ENCODE assay signal across 25 mouse cellular contexts in genomic region chr14:17429157-17429556, GRCm38 (mm10).
"Had no signal": no experiment of that assay in that cellular context is flagged by ENCODE, and none has a peak within 500 bp of the region (broad histone marks: within the 10 kb centered on the region; RNA-seq: fewer than 3 reads in every experiment).

No protein-coding gene starts in this region.

- H3K27me3 ChIP-seq: heart, embryonic 13.5 days; heart, embryonic 15.5 days; hindbrain, embryonic 13.5 days; hindbrain, embryonic 15.5 days; kidney, embryonic 15.5 days; limb, embryonic 13.5 days; limb, embryonic 15.5 days had no signal

- H3K4me2 ChIP-seq: heart, embryonic 11.5 days; heart, embryonic 13.5 days; heart, embryonic 15.5 days; hindbrain, embryonic 13.5 days; hindbrain, embryonic 15.5 days; kidney, embryonic 15.5 days; limb, embryonic 13.5 days; limb, embryonic 15.5 days had no signal

- H3K9ac ChIP-seq: heart, embryonic 13.5 days; heart, embryonic 15.5 days; hindbrain, embryonic 13.5 days; hindbrain, embryonic 15.5 days; kidney, embryonic 15.5 days; limb, embryonic 13.5 days; limb, embryonic 15.5 days had no signal

- ATAC-seq: hindbrain, postnatal 0 days; intestine, embryonic 16.5 days had no signal

- H3K4me3 ChIP-seq: heart, adult 2 months; heart, embryonic 13.5 days; heart, embryonic 15.5 days; hindbrain, embryonic 13.5 days; hindbrain, embryonic 15.5 days; kidney, embryonic 15.5 days; limb, embryonic 13.5 days; limb, embryonic 15.5 days had no signal

- H3K27ac ChIP-seq: heart, adult 2 months; heart, embryonic 13.5 days; heart, embryonic 15.5 days; hindbrain, embryonic 13.5 days; hindbrain, embryonic 15.5 days; hindbrain, postnatal 0 days; kidney, embryonic 15.5 days; kidney, postnatal 0 days; limb, embryonic 13.5 days; limb, embryonic 15.5 days had no signal

- DNase-seq: gastrocnemius, postnatal 14 days; gastrocnemius, postnatal 36 days; heart, adult 11 months; heart, adult 2 months; heart, postnatal 14 days; heart, postnatal 36 days; kidney, adult 11 months; kidney, adult 2 months; kidney, adult 9 months; kidney, postnatal 14 days; kidney, postnatal 36 days; layer of hippocampus, adult 9-11 months; layer of hippocampus, postnatal 36 days; left cerebral cortex, postnatal 4 days had no signal

- H3K4me1 ChIP-seq: heart, embryonic 15.5 days; hindbrain, embryonic 13.5 days; hindbrain, embryonic 15.5 days; kidney, embryonic 15.5 days; limb, embryonic 13.5 days; limb, embryonic 15.5 days had no signal

- H3K9me3 ChIP-seq: heart, embryonic 13.5 days; heart, embryonic 15.5 days; hindbrain, embryonic 13.5 days; hindbrain, embryonic 15.5 days; kidney, embryonic 15.5 days; limb, embryonic 13.5 days; limb, embryonic 15.5 days had no signal

- H3K36me3 ChIP-seq: heart, embryonic 13.5 days; heart, embryonic 15.5 days; hindbrain, embryonic 13.5 days; hindbrain, embryonic 15.5 days; kidney, embryonic 15.5 days; limb, embryonic 13.5 days; limb, embryonic 15.5 days had no signal
